Mouse (Mus musculus) activated CD4-positive, CD25-positive, alpha-beta regulatory T cell, adult 9 weeks (primary cell): Measurements from ENCODE around the gene Zfp93. TPM values are rescaled to one million over a fixed set of nuclear protein-coding genes. Genes with fewer than 3 reads are reported as not detected.

Experiments
- polyA plus RNA-seq: library from polyadenylated mRNA; unstranded; fragments of 100-300 nt; shearing (Covaris generic); gene quantifications from one replicate; pipeline ENCODE4 v1.2.1, GENCODE M21; 2017

Gene Zfp93
- 4.7 TPM for polyA plus RNA-seq

DNA sequence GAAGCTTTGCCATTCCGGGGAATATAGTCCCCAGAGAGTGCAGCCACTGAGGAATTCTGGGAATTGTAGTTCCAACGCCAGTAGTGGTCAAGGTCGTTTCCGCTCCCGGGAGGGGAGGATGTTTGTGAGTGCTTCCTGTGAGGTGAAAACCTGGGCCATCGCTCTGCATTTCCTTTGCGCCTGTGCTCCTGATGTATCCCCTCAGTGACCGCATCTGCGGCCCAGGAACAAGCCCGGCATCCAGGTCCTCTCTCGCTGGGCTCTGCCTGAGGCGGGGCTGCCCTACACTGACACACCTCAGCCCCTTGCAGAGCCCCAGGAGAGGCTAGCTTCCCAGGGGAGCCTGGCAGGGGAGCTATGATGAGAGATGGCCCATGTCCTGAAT lies at the start of gene Zfp93:
TSS of gene Zfp93 (plus strand) at position 133 of the 385 bp plus-strand sequence.

DNA sequence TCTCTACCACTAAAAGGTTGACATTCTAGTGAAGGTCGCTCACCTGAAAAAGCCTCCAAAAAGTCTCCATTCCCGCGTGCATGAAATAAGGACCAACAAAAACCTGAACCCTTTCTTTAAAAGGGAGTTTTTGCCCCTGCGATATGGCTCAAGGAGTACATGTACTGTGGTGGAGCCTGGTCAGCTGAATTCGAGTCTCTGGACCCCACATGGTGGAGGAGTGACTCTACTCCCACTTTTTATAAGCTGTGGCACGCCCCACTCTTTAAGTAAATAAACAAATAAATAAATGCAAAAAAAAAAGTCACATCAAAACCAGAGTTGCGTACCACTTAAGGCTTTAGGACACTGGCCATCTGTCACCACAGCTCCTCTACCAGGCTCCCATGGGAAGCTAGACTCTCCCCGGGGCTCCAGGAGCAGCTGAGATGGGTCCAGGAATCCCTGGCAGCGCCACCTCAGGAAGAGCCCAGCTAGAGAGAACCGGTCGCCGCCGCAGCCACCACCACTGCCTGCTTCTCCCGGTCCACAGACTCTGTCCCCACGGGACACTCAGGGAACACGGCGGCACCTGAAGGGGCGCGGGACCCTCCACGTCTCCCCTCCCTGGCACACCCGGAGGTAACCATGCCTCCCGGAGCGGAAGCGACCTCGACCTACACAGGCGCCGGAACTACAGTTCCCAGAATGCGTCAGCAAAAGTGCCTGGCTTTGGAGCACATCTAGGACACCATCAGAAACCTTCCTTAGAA lies 33.0 kb upstream of the Zfp93 start, which contains the start of gene Zfp109:
TSS of gene Zfp109 (minus strand) at position 521 of the 752 bp plus-strand sequence.

DNA sequence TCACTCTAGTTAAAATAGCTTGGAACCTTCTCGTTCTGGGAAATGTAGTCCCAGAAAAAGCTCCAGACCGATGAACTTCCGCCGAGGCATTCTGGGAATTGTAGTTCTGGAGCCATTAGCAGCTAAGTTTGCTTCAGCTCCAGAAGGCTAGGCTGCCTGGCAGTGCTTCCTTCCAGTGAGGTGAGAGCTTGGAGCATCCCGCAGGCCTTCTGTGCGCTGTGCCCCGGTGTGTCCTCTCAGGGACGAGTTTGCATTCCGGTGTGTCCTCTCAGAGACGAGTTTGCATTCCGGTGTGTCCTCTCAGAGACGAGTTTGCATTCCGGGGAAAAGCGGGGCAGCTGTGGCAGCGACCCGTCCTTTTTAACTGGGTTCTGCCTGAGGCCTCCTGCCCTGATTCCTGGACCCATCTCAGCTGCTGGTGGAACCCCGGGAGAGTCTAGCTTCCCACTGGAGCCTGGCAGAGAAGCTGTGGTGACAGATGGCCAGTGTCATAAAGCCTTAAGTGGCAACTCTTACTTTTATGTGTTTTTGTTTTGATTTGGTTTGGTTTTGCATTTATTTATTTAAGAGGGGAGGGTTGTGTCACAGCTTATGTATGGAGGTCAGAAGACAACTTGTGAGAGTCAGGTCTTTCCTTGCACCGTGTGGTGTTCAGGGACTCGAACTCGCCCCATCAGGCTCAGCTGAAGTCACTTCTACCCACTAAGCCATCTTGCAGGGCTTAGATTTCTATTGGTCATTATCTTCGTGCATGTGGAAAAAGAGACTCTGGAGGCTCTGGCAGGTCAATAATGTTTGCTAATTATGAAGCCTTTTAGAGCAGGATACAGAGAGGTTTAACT lies 15.4 kb upstream of the Zfp93 start, which contains the start of gene Zfp108:
TSS of gene Zfp108 (plus strand) at position 162 of the 842 bp plus-strand sequence.

DNA sequence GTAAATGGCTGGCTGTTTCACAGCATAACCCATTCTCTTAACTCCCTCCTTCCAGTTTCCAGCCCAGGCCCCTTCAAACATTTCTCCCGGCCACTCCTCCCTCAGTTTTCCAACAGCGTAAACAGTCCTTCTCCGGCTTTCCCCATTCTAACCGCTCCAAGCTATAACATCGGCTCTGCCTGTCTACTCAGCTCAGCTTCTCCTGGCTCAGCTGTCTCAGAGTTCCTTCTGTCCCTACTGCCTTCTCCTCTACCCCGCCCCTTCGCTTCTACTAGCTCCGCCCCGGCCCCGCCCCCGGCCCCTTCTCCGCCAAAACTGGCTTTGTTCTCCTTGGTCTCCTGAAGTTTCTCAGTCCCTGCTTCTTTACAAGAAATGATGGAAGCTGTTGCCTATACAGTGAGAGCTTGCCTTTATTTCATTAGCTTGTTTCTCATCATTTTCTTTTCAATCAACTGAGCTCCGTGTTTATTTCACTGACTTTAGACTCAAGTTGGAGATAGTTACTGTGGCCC lies 30.6 kb downstream of the Zfp93 start, which contains the start of gene Zfp61:
TSS of gene Zfp61 (minus strand) at position 462 of the 512 bp plus-strand sequence.

DNA sequence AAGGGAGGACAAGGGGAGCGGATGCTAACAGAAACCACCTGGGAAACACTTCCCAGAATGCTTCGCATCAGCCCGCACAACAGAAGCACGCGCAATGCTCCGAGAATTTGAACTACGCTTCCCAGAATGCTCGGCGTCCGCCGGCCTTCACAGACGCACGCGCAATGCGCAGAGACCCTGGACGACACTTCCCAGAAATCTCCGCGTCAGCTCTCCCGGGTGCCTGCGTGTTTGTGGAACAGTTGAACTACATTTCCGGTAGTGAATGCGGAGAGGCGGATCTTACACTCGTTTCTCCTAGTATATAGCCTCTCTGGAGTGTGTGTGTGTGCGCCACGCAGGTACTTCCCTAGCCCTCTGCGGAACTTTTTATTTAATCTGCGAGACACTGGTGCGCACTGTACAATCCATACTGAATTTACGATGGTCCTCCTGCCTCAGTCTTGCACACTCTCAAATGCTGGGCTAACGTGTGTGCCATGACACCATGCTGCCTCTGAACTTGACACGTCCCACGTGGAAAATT lies 46.4 kb downstream of the Zfp93 start, which contains the start of gene Zfp94:
TSS of gene Zfp94 (minus strand) at position 100 of the 526 bp plus-strand sequence.

Other genes starting within 250 kb of the Zfp93 start
- gene Vmn1r183, start 217.2 kb upstream of the Zfp93 start, polyA plus RNA-seq: 0.05 TPM
- 35.7 TPM for gene Zfp180, start 188.5 kb upstream of the Zfp93 start, polyA plus RNA-seq
- 1.1 TPM for gene Zfp112, start 158.1 kb upstream of the Zfp93 start, polyA plus RNA-seq
- 19.9 TPM for gene Zfp235, start 136.3 kb upstream of the Zfp93 start, polyA plus RNA-seq
- 1.7 TPM for gene Zfp114, start 95.4 kb upstream of the Zfp93 start, polyA plus RNA-seq
- 1.3 TPM for gene Zfp111, start 59.0 kb upstream of the Zfp93 start, polyA plus RNA-seq
- 6.4 TPM for gene Zfp109, start 32.9 kb upstream of the Zfp93 start, polyA plus RNA-seq
- 0.76 TPM for gene Zfp108, start 15.6 kb upstream of the Zfp93 start, polyA plus RNA-seq
- 27.2 TPM for gene Zfp61, start 30.8 kb downstream of the Zfp93 start, polyA plus RNA-seq
- gene Zfp94, start 46.2 kb downstream of the Zfp93 start, polyA plus RNA-seq: 13.6 TPM
- not detected for gene Tescl, start 63.5 kb downstream of the Zfp93 start, polyA plus RNA-seq
- gene Lypd5, start 78.8 kb downstream of the Zfp93 start, polyA plus RNA-seq: not detected
- 147 TPM for gene Kcnn4, start 99.8 kb downstream of the Zfp93 start, polyA plus RNA-seq
- gene Smg9, start 129.2 kb downstream of the Zfp93 start, polyA plus RNA-seq: 50.9 TPM
- gene Irgc1, start 181.9 kb downstream of the Zfp93 start, polyA plus RNA-seq: 0.40 TPM
- 1.0 TPM for gene Plaur, start 192.1 kb downstream of the Zfp93 start, polyA plus RNA-seq
- not detected for gene Cadm4, start 211.6 kb downstream of the Zfp93 start, polyA plus RNA-seq
- 1.1 TPM for gene Zfp428, start 236.6 kb downstream of the Zfp93 start, polyA plus RNA-seq
- gene AC161166.1, start 242.0 kb downstream of the Zfp93 start, polyA plus RNA-seq: not detected